Mouse (Mus musculus): ENCODE measurements at regions not wholly inside any gene's neighbourhood (a gene's known extent, or its start where the extent isn't known, plus 50 kb on each side); places are given as distances from the start of the nearest gene placed in this dataset.

GRCm38 (mm10) chr16:76618295-76618694 is 244.7 kb upstream of the Nrip1 start:
- H3K36me3 ChIP-seq, result no peaks in the 10 kb centered on the region
- WGBS, result 72% methylated on average over 7 of the region's 7 CpGs
- no peak overlapping the region for H3K4me2 ChIP-seq (replicated peaks)
- H3K9ac ChIP-seq, result no peak overlapping the region
- H3K27me3 ChIP-seq, result no peaks in the 10 kb centered on the region
- H3K9me3 ChIP-seq, result no peaks in the 10 kb centered on the region
- H3K4me3 ChIP-seq, result no peak overlapping the region
- ATAC-seq (ENCODE audit: insufficient number of reproducible peaks, insufficient read depth, low FRiP score, low TSS enrichment), result no peak
- peaks cover 7% of the 10 kb centered on the region; the same call in 1 of the 2 replicates for H3K4me1 ChIP-seq
- H3K27ac ChIP-seq, result no peak overlapping the region

GRCm38 (mm10) chr16:76611061-76611460 is 237.4 kb upstream of the Nrip1 start:
- H3K4me3 ChIP-seq, result no peak overlapping the region
- H3K27ac ChIP-seq, result no peak overlapping the region
- no peaks in the 10 kb centered on the region for H3K36me3 ChIP-seq
- no peaks in the 10 kb centered on the region for H3K4me1 ChIP-seq
- H3K4me2 ChIP-seq (replicated peaks), result no peak overlapping the region
- H3K27me3 ChIP-seq, result no peaks in the 10 kb centered on the region
- H3K9ac ChIP-seq, result no peak overlapping the region
- no peaks in the 10 kb centered on the region for H3K9me3 ChIP-seq
- no peak for ATAC-seq (ENCODE audit: insufficient number of reproducible peaks, insufficient read depth, low FRiP score, low TSS enrichment)

- H3K4me2 ChIP-seq (replicated peaks), result no peak overlapping the region
- no peaks in the 10 kb centered on the region for H3K36me3 ChIP-seq
- no peaks in the 10 kb centered on the region for H3K4me1 ChIP-seq
- no peak overlapping the region for H3K9ac ChIP-seq
- no peaks in the 10 kb centered on the region for H3K9me3 ChIP-seq
- H3K27me3 ChIP-seq, result no peaks in the 10 kb centered on the region
- no peak for ATAC-seq (ENCODE audit: insufficient number of reproducible peaks, insufficient read depth, low FRiP score, low TSS enrichment)
- 75% methylated on average over 3 of the region's 3 CpGs for WGBS
- no peak overlapping the region for H3K4me3 ChIP-seq
- no peak overlapping the region for H3K27ac ChIP-seq
Observed at GRCm38 (mm10) chr16:76604914-76605313, 231.3 kb upstream of the Nrip1 start.

DNA sequence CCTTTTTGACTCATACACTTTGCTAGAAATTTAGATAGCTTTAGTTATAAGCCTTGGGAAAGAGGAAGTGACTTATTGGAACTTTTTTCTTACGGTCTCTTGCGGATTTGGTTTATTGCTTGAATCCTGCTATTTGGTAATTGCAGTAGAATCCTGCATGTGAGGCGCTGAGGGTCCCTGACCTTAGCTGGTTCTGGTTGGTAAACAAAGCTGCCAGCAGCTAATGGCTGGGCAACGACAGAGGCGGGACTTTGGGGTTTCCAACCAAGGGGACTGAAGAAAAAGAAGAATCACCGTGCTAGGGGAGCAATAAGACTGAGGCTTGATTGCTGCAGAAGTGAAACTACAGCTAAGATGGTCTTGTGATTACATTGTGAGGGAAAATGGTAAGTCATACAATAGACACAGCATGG is 230.2 kb upstream of the Nrip1 start:
- 64% methylated on average over 6 of the region's 6 CpGs for WGBS
- H3K9ac ChIP-seq, result no peak overlapping the region
- H3K4me1 ChIP-seq, result no peaks in the 10 kb centered on the region

DNA sequence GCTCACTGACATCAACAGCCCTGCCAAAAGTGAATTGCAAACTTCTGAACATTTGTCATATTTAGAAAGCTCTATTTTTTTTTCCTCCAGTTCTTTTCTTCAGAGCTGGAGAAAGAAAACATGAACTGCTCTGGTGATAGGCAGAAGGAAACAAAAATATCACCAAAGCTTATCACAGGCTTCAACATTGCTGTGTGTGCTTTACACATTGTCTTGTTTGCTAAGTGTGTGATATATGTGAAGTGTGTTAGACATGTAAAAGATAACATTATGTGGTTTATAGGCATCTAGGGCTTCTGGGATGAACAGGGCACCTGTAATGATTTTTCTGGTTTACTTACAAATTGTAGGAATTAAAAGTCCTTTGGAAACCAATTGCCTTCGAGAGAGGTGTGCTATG is 229.8 kb upstream of the Nrip1 start:
- no peaks in the 10 kb centered on the region for H3K36me3 ChIP-seq
- H3K27ac ChIP-seq, result no peak overlapping the region
- no peaks in the 10 kb centered on the region for H3K9me3 ChIP-seq
- no peak overlapping the region for H3K4me3 ChIP-seq
- no peak overlapping the region for H3K4me2 ChIP-seq (replicated peaks)
- WGBS, result 69% methylated on average over 1 of the region's 1 CpGs
- no peaks in the 10 kb centered on the region for H3K4me1 ChIP-seq
- H3K27me3 ChIP-seq, result no peaks in the 10 kb centered on the region
- ATAC-seq (ENCODE audit: insufficient number of reproducible peaks, insufficient read depth, low FRiP score, low TSS enrichment), result no peak
- H3K9ac ChIP-seq, result no peak overlapping the region

More for the DNA sequence above, 230.2 kb upstream of the Nrip1 start:
- H3K4me2 ChIP-seq (replicated peaks), result no peak overlapping the region
- no peak overlapping the region for H3K4me3 ChIP-seq
- H3K27ac ChIP-seq, result no peak overlapping the region
- no peaks in the 10 kb centered on the region for H3K27me3 ChIP-seq
- no peak for ATAC-seq (ENCODE audit: insufficient number of reproducible peaks, insufficient read depth, low FRiP score, low TSS enrichment)
- H3K9me3 ChIP-seq, result no peaks in the 10 kb centered on the region
- H3K36me3 ChIP-seq, result no peaks in the 10 kb centered on the region

GRCm38 (mm10) chr16:76600131-76600530 is 226.5 kb upstream of the Nrip1 start:
- Histone ChIP-seq H3K9ac (no peak overlapping the region), H3K36me3 (no peaks in the 10 kb centered on the region), H3K27ac (no peak overlapping the region), H3K27me3 (no peaks in the 10 kb centered on the region), H3K4me1 (no peaks in the 10 kb centered on the region), H3K4me3 (no peak overlapping the region), H3K4me2 (replicated peaks) (no peak overlapping the region), H3K9me3 (no peaks in the 10 kb centered on the region)
- ATAC-seq (ENCODE audit: insufficient number of reproducible peaks, insufficient read depth, low FRiP score, low TSS enrichment), result no peak
- 77% methylated on average over 10 of the region's 10 CpGs for WGBS

DNA sequence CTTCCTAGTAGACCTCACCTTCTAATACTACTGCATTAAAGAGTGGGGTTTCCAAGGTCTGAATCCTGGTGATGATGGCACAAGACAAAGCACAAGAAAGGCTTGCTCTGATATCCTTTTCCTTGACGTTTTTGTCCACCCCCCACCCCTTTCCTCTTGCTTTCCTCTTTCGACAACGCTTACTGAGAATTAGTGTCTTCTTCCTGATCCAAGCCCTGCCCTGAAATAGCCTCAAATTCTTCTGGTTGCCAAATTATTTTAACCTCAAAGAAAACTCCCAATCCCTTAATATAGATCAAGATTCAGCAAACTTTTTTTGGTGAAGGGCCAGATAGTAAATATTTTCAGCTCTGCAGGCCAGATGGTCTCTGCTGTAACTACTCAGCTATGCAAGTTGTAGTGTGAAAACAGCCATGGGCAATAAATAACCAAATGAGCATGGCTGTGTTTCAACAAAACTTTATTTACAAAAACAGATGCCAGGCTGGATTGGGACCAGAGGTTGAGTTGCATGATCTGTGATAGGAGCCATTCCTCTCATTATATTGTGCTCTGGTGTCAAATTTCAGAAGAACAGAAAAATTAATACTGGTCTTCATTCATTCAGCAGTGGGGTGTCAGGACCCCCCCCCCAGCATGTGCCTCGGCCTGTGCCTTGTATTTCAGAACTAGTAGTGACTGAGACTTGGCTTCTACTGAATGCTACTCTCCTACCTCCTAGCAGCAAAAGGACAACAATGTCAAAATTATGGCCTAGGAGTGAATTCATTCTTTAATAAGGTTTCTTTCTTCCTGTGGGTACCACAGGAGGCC is 218.5 kb upstream of the Nrip1 start:
- Histone ChIP-seq H3K4me2 (replicated peaks) (no peak overlapping the region), H3K4me1 (no peaks in the 10 kb centered on the region), H3K27ac (no peak overlapping the region), H3K9me3 (no peaks in the 10 kb centered on the region), H3K36me3 (no peaks in the 10 kb centered on the region), H3K27me3 (no peaks in the 10 kb centered on the region), H3K4me3 (no peak overlapping the region), H3K9ac (no peak overlapping the region)
- ATAC-seq (ENCODE audit: insufficient number of reproducible peaks, insufficient read depth, low FRiP score, low TSS enrichment), result no peak
- WGBS, result 77% methylated on average over 4 of the region's 4 CpGs

DNA sequence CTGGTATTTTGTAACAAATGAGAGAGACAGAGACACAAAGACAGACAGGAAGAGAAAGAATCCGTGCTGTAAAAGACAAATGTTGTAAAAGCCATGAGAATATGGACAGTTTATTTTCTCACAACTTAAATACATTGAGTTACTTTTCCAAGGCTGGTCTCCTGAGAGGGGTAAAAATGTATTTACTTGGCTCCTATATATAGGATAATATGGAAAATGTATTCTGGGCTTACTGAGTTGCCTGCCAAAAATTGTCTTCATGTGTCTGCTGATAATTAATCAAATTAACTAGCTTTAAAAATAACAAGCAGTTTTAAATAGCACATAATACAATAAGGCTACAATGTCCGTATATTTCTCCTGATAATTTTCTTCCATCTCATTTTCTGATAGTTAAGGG is 216.2 kb upstream of the Nrip1 start:
- Histone ChIP-seq H3K27me3 (no peaks in the 10 kb centered on the region), H3K36me3 (no peaks in the 10 kb centered on the region), H3K9ac (no peak overlapping the region), H3K4me2 (replicated peaks) (no peak overlapping the region), H3K27ac (no peak overlapping the region), H3K9me3 (no peaks in the 10 kb centered on the region), H3K4me1 (no peaks in the 10 kb centered on the region), H3K4me3 (no peak overlapping the region)
- no peak for ATAC-seq (ENCODE audit: insufficient number of reproducible peaks, insufficient read depth, low FRiP score, low TSS enrichment)
- WGBS, result 77% methylated on average over 2 of the region's 2 CpGs

DNA sequence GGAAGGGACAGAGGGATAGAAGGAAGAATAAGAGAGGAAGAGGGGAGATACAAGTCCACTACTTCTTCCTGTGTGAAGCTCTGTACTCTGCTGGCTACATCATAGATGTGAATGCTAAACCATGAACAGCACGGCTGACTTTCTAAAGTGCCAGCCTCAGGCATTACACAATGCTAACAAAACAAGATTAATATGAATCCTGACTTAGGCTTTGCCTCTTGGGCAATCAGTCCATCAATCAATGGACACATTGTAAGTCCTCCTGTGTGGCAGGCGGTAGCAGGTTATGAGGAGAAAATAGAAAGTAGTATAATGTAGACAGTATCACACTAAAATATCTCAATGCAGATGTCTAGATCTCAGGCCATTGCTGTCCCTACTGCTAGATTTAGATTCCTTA is 203.6 kb upstream of the Nrip1 start:
- no peaks in the 10 kb centered on the region for H3K4me1 ChIP-seq
- H3K4me2 ChIP-seq (replicated peaks), result no peak overlapping the region
- H3K27ac ChIP-seq, result no peak overlapping the region
- H3K9me3 ChIP-seq, result no peaks in the 10 kb centered on the region
- H3K4me3 ChIP-seq, result no peak overlapping the region
- no peak for ATAC-seq (ENCODE audit: insufficient number of reproducible peaks, insufficient read depth, low FRiP score, low TSS enrichment)
- no peak overlapping the region for H3K9ac ChIP-seq
- H3K36me3 ChIP-seq, result no peaks in the 10 kb centered on the region
- H3K27me3 ChIP-seq, result no peaks in the 10 kb centered on the region
- WGBS, result 73% methylated on average over 2 of the region's 2 CpGs

GRCm38 (mm10) chr16:76575281-76575680 is 201.7 kb upstream of the Nrip1 start:
- H3K36me3 ChIP-seq, result no peaks in the 10 kb centered on the region
- no peak overlapping the region for H3K9ac ChIP-seq
- no peak overlapping the region for H3K27ac ChIP-seq
- H3K4me2 ChIP-seq (replicated peaks), result no peak overlapping the region
- H3K4me1 ChIP-seq, result no peaks in the 10 kb centered on the region
- no peaks in the 10 kb centered on the region for H3K9me3 ChIP-seq
- H3K27me3 ChIP-seq, result no peaks in the 10 kb centered on the region
- H3K4me3 ChIP-seq, result no peak overlapping the region
- WGBS, result 33% methylated on average over 3 of the region's 3 CpGs
- no peak for ATAC-seq (ENCODE audit: insufficient number of reproducible peaks, insufficient read depth, low FRiP score, low TSS enrichment)

DNA sequence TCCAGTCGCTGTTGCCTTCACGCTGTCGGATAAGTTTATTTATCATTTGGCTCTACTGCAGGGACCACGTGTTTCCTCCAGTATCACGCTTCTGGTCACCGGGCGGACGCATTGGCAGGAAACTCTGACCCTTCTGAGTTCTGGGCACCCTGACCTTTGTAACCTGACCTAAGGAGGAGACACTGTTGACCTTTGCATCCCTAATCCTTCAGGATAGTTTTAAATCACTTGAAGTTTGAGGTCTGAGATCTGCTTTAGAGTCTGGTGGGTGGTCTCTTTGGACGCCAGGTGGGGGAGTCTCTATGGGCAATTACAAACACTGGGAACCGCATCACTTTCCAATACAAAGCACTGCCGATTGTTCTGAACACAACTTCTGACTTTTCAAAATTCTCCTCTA is 192.6 kb upstream of the Nrip1 start:
- Histone ChIP-seq H3K9me3 (no peaks in the 10 kb centered on the region), H3K36me3 (no peaks in the 10 kb centered on the region), H3K4me2 (replicated peaks) (no peak overlapping the region), H3K27me3 (no peaks in the 10 kb centered on the region), H3K9ac (no peak overlapping the region), H3K4me1 (no peaks in the 10 kb centered on the region), H3K4me3 (no peak overlapping the region), H3K27ac (no peak overlapping the region)
- no peak for ATAC-seq (ENCODE audit: insufficient number of reproducible peaks, insufficient read depth, low FRiP score, low TSS enrichment)
- WGBS, result 10% methylated on average over 11 of the region's 11 CpGs

DNA sequence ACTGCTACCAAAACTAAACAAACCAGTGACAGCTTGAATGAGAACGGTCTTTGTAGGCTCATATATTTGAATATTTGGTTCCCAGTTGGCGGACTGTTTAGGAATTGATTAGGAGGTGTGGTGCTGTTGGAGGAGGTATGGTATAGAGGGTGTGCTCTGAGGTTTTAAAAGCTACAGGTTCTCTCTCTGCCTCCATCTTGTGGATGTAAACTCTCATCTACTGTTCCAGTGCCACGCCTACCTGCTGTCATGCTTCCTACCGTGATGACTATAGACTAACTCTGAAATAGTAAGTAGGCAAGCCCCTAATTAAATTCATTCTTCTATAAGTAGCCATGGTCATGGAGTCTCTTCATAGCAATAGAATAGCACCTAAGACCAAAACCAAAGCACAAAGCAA is 181.2 kb upstream of the Nrip1 start:
- H3K9ac ChIP-seq, result no peak overlapping the region
- no peak overlapping the region for H3K4me3 ChIP-seq
- H3K36me3 ChIP-seq, result no peaks in the 10 kb centered on the region
- WGBS, result 90% methylated on average over 4 of the region's 4 CpGs
- H3K27ac ChIP-seq, result no peak overlapping the region
- no peak overlapping the region for H3K4me2 ChIP-seq (replicated peaks)
- H3K9me3 ChIP-seq, result no peaks in the 10 kb centered on the region
- no peak for ATAC-seq (ENCODE audit: insufficient number of reproducible peaks, insufficient read depth, low FRiP score, low TSS enrichment)
- no peaks in the 10 kb centered on the region for H3K27me3 ChIP-seq
- no peaks in the 10 kb centered on the region for H3K4me1 ChIP-seq

Measured in embryonic facial prominence, embryonic 12.5 days (tissue).